Mouse (Mus musculus) layer of hippocampus, adult 2 months (tissue): ENCODE measurements around the gene Adgre5. TPM values are rescaled to one million over a fixed set of nuclear protein-coding genes. Genes with fewer than 3 reads are reported as not detected.

Source experiments
- DNase-seq, 2 experiments: peaks; one replicate each; pipeline ENCODE4 v3.0.0; 2022; ENCODE audit warnings: low spot score in 2 of 2
- H3K27ac ChIP-seq: fragments of 200-600 bp; 2 replicates; pipeline ENCODE4 v1.8.1; 2022
- H3K4me3 ChIP-seq: fragments of 200-600 bp; 2 replicates; pipeline ENCODE4 v1.8.1; 2022; ENCODE audit warnings: mild to moderate bottlenecking
- CTCF ChIP-seq: fragments of 200-600 bp; conservative IDR thresholded peaks from 2 replicates; pipeline ENCODE4 v1.8.1; 2022; ENCODE audit warnings: antibody characterized with exemption, mild to moderate bottlenecking, moderate library complexity
- microRNA-seq, 2 experiments: library from miRNA; unstranded; fragments of <30 nt; microRNA quantifications; one replicate each; pipeline ENCODE4 v1.2.0; 2021
- total RNA-seq, 2 experiments: library from RNA; stranded (reverse); gene quantifications; 2 replicates each; pipeline ENCODE4 v1.2.3; 2021

Gene Adgre5
- total RNA-seq, 2 experiments from 2014 or later: 8.1 to 12.4 TPM

GRCm38 (mm10) chr8:83681099-83681498 is 60.0 kb downstream of the Adgre5 start:
- Histone ChIP-seq H3K4me3 (no peak overlapping the region), H3K27ac (peak overlapping the region; percentile 82; the same call in 1 of the 2 replicates)
- no peak for TF ChIP-seq CTCF
- DNase-seq: no peak

- DNase-seq: no peak
- H3K4me3 ChIP-seq: no peak overlapping the region
- peak overlapping the region; percentile 82; the same call in 1 of the 2 replicates for H3K27ac ChIP-seq
- TF ChIP-seq CTCF: no peak
Measured at GRCm38 (mm10) chr8:83680603-83681002, 60.5 kb downstream of the Adgre5 start.

- no peak for TF ChIP-seq CTCF
- DNase-seq: no peak
- Histone ChIP-seq H3K27ac (peak overlapping the region; percentile 82), H3K4me3 (no peak overlapping the region)
Measured at GRCm38 (mm10) chr8:83679866-83680265, 61.3 kb downstream of the Adgre5 start.

- no peak for TF ChIP-seq CTCF
- H3K27ac ChIP-seq: peak overlapping the region; percentile 49
- DNase-seq: no peak
- H3K4me3 ChIP-seq: no peak overlapping the region
Measured at GRCm38 (mm10) chr8:83674497-83674896, 66.6 kb downstream of the Adgre5 start.

Small RNAs within 50 kb of the gene (microRNA-seq; reads per million reads assigned to microRNA genes)
- gene Mir1668: 0 reads per million in 2 experiments

Other genes with a start within 250 kb of the Adgre5 start
- not detected for gene Olfr370, start 205.5 kb downstream of the Adgre5 start, total RNA-seq
- gene Ndufb7, start 174.7 kb downstream of the Adgre5 start, total RNA-seq: 100 to 1,000 TPM; 154 to 156 TPM
- 100 to 1,000 TPM; 503 to 542 TPM for gene Tecr, start 133.4 kb downstream of the Adgre5 start, total RNA-seq
- gene Dnajb1, start 133.1 kb downstream of the Adgre5 start, total RNA-seq: 10 to 100 TPM; 36.5 to 37.6 TPM
- gene Gipc1, start 88.6 kb downstream of the Adgre5 start, total RNA-seq: 10 to 100 TPM; 52.8 to 55.4 TPM
- under 1 TPM; 0.42 to 0.84 TPM for gene Ptger1, start 74.6 kb downstream of the Adgre5 start, total RNA-seq
- gene Pkn1, start 42.1 kb downstream of the Adgre5 start, total RNA-seq: 10 to 100 TPM; 47.9 to 56.8 TPM
- 10 to 100 TPM; 17.9 to 20.4 TPM for gene Ddx39, start 26.1 kb downstream of the Adgre5 start, total RNA-seq
- 100 to 1,000 TPM; 328 to 329 TPM for gene Adgrl1, start 158.8 kb upstream of the Adgre5 start, total RNA-seq
- gene Gm10644, start 213.9 kb upstream of the Adgre5 start, total RNA-seq: under 1 TPM; 0.44 to 0.87 TPM
- gene Asf1b, start 214.2 kb upstream of the Adgre5 start, total RNA-seq: under 1 TPM; 0.44 to 0.82 TPM
- gene Prkaca, start 231.7 kb upstream of the Adgre5 start, total RNA-seq: 100 to 1,000 TPM; 256 to 257 TPM